Mouse (Mus musculus): ENCODE results near the gene Ccdc32.

DNA sequence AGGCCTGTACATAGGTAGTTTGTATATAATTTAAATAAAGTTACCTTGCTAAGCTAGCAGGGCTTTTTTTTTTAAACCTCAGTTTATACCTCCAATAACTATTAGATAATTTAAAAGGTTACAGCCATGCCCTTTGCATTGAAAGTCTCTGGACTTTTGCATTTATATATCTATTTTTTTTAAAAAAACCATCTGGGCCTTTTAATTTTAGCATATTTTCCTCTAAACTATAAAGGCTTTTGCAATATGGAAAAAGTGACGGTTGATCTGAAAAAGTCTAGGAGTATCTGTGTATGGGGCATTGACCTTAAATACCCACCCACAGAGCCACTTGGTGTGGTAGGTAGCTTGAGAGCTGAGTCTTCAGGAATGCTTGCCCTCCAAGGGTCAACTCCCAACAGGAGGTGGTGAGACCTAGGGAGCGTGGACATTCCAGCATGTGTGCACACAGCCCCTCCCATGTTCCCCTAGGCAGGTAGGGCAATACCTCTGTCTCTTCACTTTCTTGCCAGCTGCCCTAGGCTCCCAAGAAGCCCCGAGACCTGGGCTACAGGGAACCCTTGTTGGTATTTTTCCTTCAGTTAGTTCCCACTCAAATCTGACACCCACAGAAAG, 30.1 kb downstream of the Ccdc32 start:
- TF ChIP-seq CTCF (IDR thresholded peaks at IDR 0.05) = no peak
- no peak for TF ChIP-seq EP300 (IDR thresholded peaks at IDR 0.05)
